15 mouse cellular contexts compared by ENCODE assay signal in the genomic region with DNA sequence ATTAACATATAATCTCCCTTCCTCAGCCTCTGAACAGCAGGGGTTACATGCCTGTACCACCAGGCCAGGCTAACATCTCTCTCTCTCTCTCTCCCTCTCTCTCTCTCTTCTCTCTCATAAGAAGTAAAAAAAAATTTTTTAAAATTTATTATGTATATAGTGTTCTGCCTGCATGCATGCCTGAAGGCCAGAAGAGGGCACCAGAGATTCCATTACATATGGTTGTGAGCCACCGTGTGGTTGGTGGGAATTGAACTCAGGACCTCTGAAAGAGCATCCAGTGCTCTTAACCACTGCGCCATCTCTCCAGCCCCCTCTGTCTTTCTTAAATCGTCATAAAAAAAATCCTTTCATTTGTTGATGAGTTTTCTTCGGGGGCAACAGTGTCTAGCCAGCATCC. TPM values are rescaled to one million over a fixed set of nuclear protein-coding genes. Genes with fewer than 3 reads are reported as not detected.
DNase-seq lines count a peak whose midpoint lies in the region; ATAC-seq and TF ChIP-seq lines count a peak whose summit lies in the region.
"Had no signal": no experiment of that assay in that cellular context is flagged by ENCODE, and none has a peak within 500 bp of the region (broad histone marks: within the 10 kb centered on the region; RNA-seq: fewer than 3 reads in every experiment).

No protein-coding gene starts in this region.

- no peaks in the 10 kb centered on the region for H3K9me3 ChIP-seq in forebrain, postnatal 0 days (ENCODE audit: low read length)
- H3K9me3 ChIP-seq in forebrain, embryonic 15.5 days, result no peaks in the 10 kb centered on the region
- no peaks in the 10 kb centered on the region for H3K9me3 ChIP-seq in forebrain, embryonic 13.5 days (replicated peaks)
- H3K9me3 ChIP-seq in forebrain, embryonic 16.5 days (ENCODE audit: control insufficient read depth, low read length), result no peaks in the 10 kb centered on the region
- H3K9me3 ChIP-seq: embryonic facial prominence, embryonic 15.5 days; liver, embryonic 15.5 days had no signal

- ATAC-seq in forebrain, postnatal 0 days, result no peak
- ATAC-seq in forebrain, embryonic 15.5 days (replicated peaks), result no peak
- no peak for ATAC-seq in forebrain, embryonic 13.5 days
- ATAC-seq in forebrain, embryonic 16.5 days, result no peak

- H3K9ac ChIP-seq in forebrain, postnatal 0 days, result no peak overlapping the region
- H3K9ac ChIP-seq in forebrain, embryonic 15.5 days (replicated peaks), result no peak overlapping the region
- H3K9ac ChIP-seq in forebrain, embryonic 13.5 days, result no peak overlapping the region
- no peak overlapping the region for H3K9ac ChIP-seq in forebrain, embryonic 16.5 days (replicated peaks; ENCODE audit: low read depth, low read length)
- H3K9ac ChIP-seq: embryonic facial prominence, embryonic 15.5 days; hindbrain, embryonic 14.5 days; liver, embryonic 15.5 days had no signal

- H3K4me2 ChIP-seq in forebrain, postnatal 0 days (ENCODE audit: low read depth), result no peak overlapping the region
- H3K4me2 ChIP-seq in forebrain, embryonic 15.5 days (replicated peaks), result no peak overlapping the region
- no peak overlapping the region for H3K4me2 ChIP-seq in forebrain, embryonic 13.5 days
- H3K4me2 ChIP-seq in forebrain, embryonic 16.5 days (ENCODE audit: low read length), result no peak overlapping the region
- H3K4me2 ChIP-seq: embryonic facial prominence, embryonic 15.5 days; hindbrain, embryonic 14.5 days; liver, embryonic 15.5 days had no signal

- H3K27ac ChIP-seq in forebrain, postnatal 0 days (ENCODE audit: low read depth, low read length), result no peak overlapping the region
- no peak overlapping the region for H3K27ac ChIP-seq in forebrain, embryonic 15.5 days (replicated peaks)
- no peak overlapping the region for H3K27ac ChIP-seq in left cerebral cortex, adult 2 months
- no peak overlapping the region for H3K27ac ChIP-seq in forebrain, embryonic 13.5 days
- H3K27ac ChIP-seq in forebrain, embryonic 16.5 days (ENCODE audit: low read length), result no peak overlapping the region
- H3K27ac ChIP-seq: embryonic facial prominence, embryonic 15.5 days; hindbrain, embryonic 14.5 days; liver, embryonic 15.5 days had no signal

- TF ChIP-seq POLR2A in brain, embryonic 14.5 days (IDR thresholded peaks at IDR 0.05; ENCODE audit: borderline replicate concordance, extremely low read depth, insufficient read depth, insufficient read length, poor library complexity, severe bottlenecking), result no peak

- no peak overlapping the region for H3K4me3 ChIP-seq in forebrain, postnatal 0 days (ENCODE audit: low read depth, low read length)
- H3K4me3 ChIP-seq in forebrain, embryonic 15.5 days, result no peak overlapping the region
- no peak overlapping the region for H3K4me3 ChIP-seq in left cerebral cortex, adult 2 months
- H3K4me3 ChIP-seq in forebrain, embryonic 13.5 days, result no peak overlapping the region
- no peak overlapping the region for H3K4me3 ChIP-seq in forebrain, embryonic 16.5 days (replicated peaks; ENCODE audit: low read length)
- H3K4me3 ChIP-seq: embryonic facial prominence, embryonic 15.5 days; liver, embryonic 15.5 days had no signal

- peak; percentile 35 for TF ChIP-seq CTCF in forebrain, postnatal 0 days (IDR thresholded peaks at IDR 0.05; ENCODE audit: low read depth)
- peak; percentile 47 for TF ChIP-seq CTCF in left cerebral cortex, adult 2 months (IDR thresholded peaks at IDR 0.05)
- TF ChIP-seq CTCF in brain, embryonic 14.5 days (IDR thresholded peaks at IDR 0.05; ENCODE audit: borderline replicate concordance, extremely low read depth, insufficient read depth, insufficient read length), result peak; percentile 29; the same call in 1 of the 2 replicates

- intact Hi-C loops in left cerebral cortex, adult 2 months (cut with DNase I), result no loop called here

- no peak for DNase-seq in forebrain, postnatal 0 days
- no peak for DNase-seq in left cerebral cortex, adult 2 months (ENCODE audit: extremely low spot score in 1 of 2, low spot score in 2 of 2)
- no peak for DNase-seq in left cerebral cortex, adult 11 months (ENCODE audit: low spot score)
- DNase-seq in A20 (ENCODE audit: low read depth, low spot score), result peak; percentile 33
- no peak for DNase-seq in brain, embryonic 14.5 days (ENCODE audit: low read depth)
- DNase-seq: cerebellum, postnatal 36 days; kidney, postnatal 25 days had no signal

- no peaks in the 10 kb centered on the region for H3K4me1 ChIP-seq in forebrain, postnatal 0 days (ENCODE audit: insufficient read depth)
- no peaks in the 10 kb centered on the region for H3K4me1 ChIP-seq in forebrain, embryonic 15.5 days
- H3K4me1 ChIP-seq in forebrain, embryonic 13.5 days, result no peaks in the 10 kb centered on the region
- H3K4me1 ChIP-seq in forebrain, embryonic 16.5 days (replicated peaks; ENCODE audit: control insufficient read depth, insufficient read depth, low read length), result no peaks in the 10 kb centered on the region
- H3K4me1 ChIP-seq: embryonic facial prominence, embryonic 15.5 days; liver, embryonic 15.5 days had no signal

- H3K36me3 ChIP-seq in forebrain, postnatal 0 days (ENCODE audit: insufficient read depth), result no peaks in the 10 kb centered on the region
- H3K36me3 ChIP-seq in forebrain, embryonic 15.5 days, result no peaks in the 10 kb centered on the region
- H3K36me3 ChIP-seq in forebrain, embryonic 13.5 days (ENCODE audit: poor library complexity, severe bottlenecking), result no peaks in the 10 kb centered on the region
- no peaks in the 10 kb centered on the region for H3K36me3 ChIP-seq in forebrain, embryonic 16.5 days (ENCODE audit: control insufficient read depth, insufficient read depth)
- H3K36me3 ChIP-seq: embryonic facial prominence, embryonic 15.5 days; liver, embryonic 15.5 days had no signal

- H3K27me3 ChIP-seq in forebrain, postnatal 0 days (ENCODE audit: insufficient read depth, low read length), result no peaks in the 10 kb centered on the region
- no peaks in the 10 kb centered on the region for H3K27me3 ChIP-seq in forebrain, embryonic 15.5 days
- no peaks in the 10 kb centered on the region for H3K27me3 ChIP-seq in forebrain, embryonic 13.5 days
- no peaks in the 10 kb centered on the region for H3K27me3 ChIP-seq in forebrain, embryonic 16.5 days (replicated peaks; ENCODE audit: control insufficient read depth, insufficient read depth, low read length)
- H3K27me3 ChIP-seq: embryonic facial prominence, embryonic 15.5 days; liver, embryonic 15.5 days had no signal

- 76% methylated on average over 4 of the region's 4 CpGs for WGBS in forebrain, postnatal 0 days
- 72% methylated on average over 4 of the region's 4 CpGs for WGBS in forebrain, embryonic 15.5 days
- WGBS in forebrain, embryonic 13.5 days, result 82% methylated on average over 4 of the region's 4 CpGs
- 80% methylated on average over 4 of the region's 4 CpGs for WGBS in forebrain, embryonic 16.5 days

RNA-seq across cellular contexts. Expression of a gene that starts 20.7 kb away (rescaled TPM):
- total RNA-seq in forebrain, postnatal 0 days (2014; rRNA removed), result 0.08 and 0.38 TPM in 2 replicates
- polyA plus RNA-seq in forebrain, postnatal 0 days (2015; fragmentation: Nextera tagmentation; extraction: Ambion mirVana), result 0.21 and 0.35 TPM in 2 replicates
- 0.09 and 0.37 TPM in 2 replicates for polyA plus RNA-seq in forebrain, embryonic 15.5 days (2015; fragmentation: Nextera tagmentation; extraction: Ambion mirVana)
- total RNA-seq in left cerebral cortex, adult 2 months (2021), result 1 to 10 TPM in 1 of 2 experiments, under 1 TPM in 1; 0.37 to 1.1 TPM
- 0.10 TPM in 2 replicates for polyA plus RNA-seq in brain, embryonic 14.5 days (2012; rRNA removed)
- 0.05 and 0.08 TPM in 2 replicates for polyA plus RNA-seq in forebrain, embryonic 13.5 days (2015; fragmentation: Nextera tagmentation; extraction: Ambion mirVana)
- polyA plus RNA-seq in forebrain, embryonic 16.5 days (2015; fragmentation: Nextera tagmentation; extraction: Ambion mirVana), result 0.11 and 0.25 TPM in 2 replicates
- total RNA-seq: granulocyte monocyte progenitor cell, adult 5-6 weeks had no signal
- polyA plus RNA-seq: embryonic facial prominence, embryonic 15.5 days; liver, embryonic 15.5 days; neural tube, embryonic 11.5 days had no signal

RNA-seq across cellular contexts. Expression of a gene that starts 59.6 kb away (rescaled TPM):
- 48.8 and 52.7 TPM in 2 replicates for total RNA-seq in forebrain, postnatal 0 days (2014; rRNA removed)
- polyA plus RNA-seq in forebrain, postnatal 0 days (2015; fragmentation: Nextera tagmentation; extraction: Ambion mirVana), result 182 and 195 TPM in 2 replicates
- polyA plus RNA-seq in forebrain, embryonic 15.5 days (2015; fragmentation: Nextera tagmentation; extraction: Ambion mirVana), result 178 and 186 TPM in 2 replicates
- total RNA-seq in left cerebral cortex, adult 2 months (2021), result 100 to 1,000 TPM; 105 to 113 TPM
- polyA plus RNA-seq in brain, embryonic 14.5 days (2012; rRNA removed), result 83.3 and 89.2 TPM in 2 replicates
- polyA plus RNA-seq in forebrain, embryonic 13.5 days (2015; fragmentation: Nextera tagmentation; extraction: Ambion mirVana), result 214 and 219 TPM in 2 replicates
- polyA plus RNA-seq in forebrain, embryonic 16.5 days (2015; fragmentation: Nextera tagmentation; extraction: Ambion mirVana), result 178 and 182 TPM in 2 replicates

RNA-seq across cellular contexts. Expression of a gene that starts 59.6 kb away (rescaled TPM):
- total RNA-seq in forebrain, postnatal 0 days (2014; rRNA removed), result 42.7 and 48.4 TPM in 2 replicates
- polyA plus RNA-seq in forebrain, postnatal 0 days (2015; fragmentation: Nextera tagmentation; extraction: Ambion mirVana), result 70.2 and 73.1 TPM in 2 replicates
- polyA plus RNA-seq in forebrain, embryonic 15.5 days (2015; fragmentation: Nextera tagmentation; extraction: Ambion mirVana), result 69.2 and 72.3 TPM in 2 replicates
- 10 to 100 TPM; 34.4 to 34.9 TPM for total RNA-seq in left cerebral cortex, adult 2 months (2021)
- polyA plus RNA-seq in brain, embryonic 14.5 days (2012; rRNA removed), result 21.1 and 29.5 TPM in 2 replicates
- polyA plus RNA-seq in forebrain, embryonic 13.5 days (2015; fragmentation: Nextera tagmentation; extraction: Ambion mirVana), result 83.5 and 86.9 TPM in 2 replicates
- polyA plus RNA-seq in forebrain, embryonic 16.5 days (2015; fragmentation: Nextera tagmentation; extraction: Ambion mirVana), result 67.3 and 68.1 TPM in 2 replicates
